Comparison of ENCODE assay signal across 12 mouse cellular contexts in genomic region chr2:45859901-45860331, GRCm38 (mm10).
DNase-seq lines count a peak whose midpoint lies in the region; ATAC-seq and TF ChIP-seq lines count a peak whose summit lies in the region.
"Had no signal": no experiment of that assay in that cellular context is flagged by ENCODE, and none has a peak within 500 bp of the region (broad histone marks: within the 10 kb centered on the region; RNA-seq: fewer than 3 reads in every experiment).

No protein-coding gene starts in this region.

- no peaks in the 10 kb centered on the region for H3K36me3 ChIP-seq in lung, embryonic 14.5 days (ENCODE audit: insufficient read depth)
- H3K36me3 ChIP-seq: hindbrain, embryonic 15.5 days had no signal

- H3K27me3 ChIP-seq in lung, embryonic 14.5 days (ENCODE audit: insufficient read depth, low read length): no peaks in the 10 kb centered on the region
- H3K27me3 ChIP-seq: hindbrain, embryonic 15.5 days had no signal

- intact Hi-C loops in left cerebral cortex, adult 2 months (cut with DNase I): no loop called here

- H3K9me3 ChIP-seq in lung, embryonic 14.5 days (ENCODE audit: low read depth, low read length): no peaks in the 10 kb centered on the region
- H3K9me3 ChIP-seq: hindbrain, embryonic 15.5 days had no signal

- no peak overlapping the region for H3K9ac ChIP-seq in lung, embryonic 14.5 days
- H3K9ac ChIP-seq: hindbrain, embryonic 15.5 days had no signal

- peak; percentile 91 for ATAC-seq in lung, embryonic 14.5 days (ENCODE audit: insufficient read depth)
- ATAC-seq: midbrain, embryonic 16.5 days had no signal

- H3K4me3 ChIP-seq in lung, embryonic 14.5 days (ENCODE audit: low read depth, low read length): no peak overlapping the region
- no peak overlapping the region for H3K4me3 ChIP-seq in left cerebral cortex, adult 2 months
- H3K4me3 ChIP-seq: hindbrain, embryonic 15.5 days had no signal

- 32% methylated on average over 4 of the region's 4 CpGs for WGBS in lung, embryonic 14.5 days

- peaks cover 6% of the 10 kb centered on the region; the same call in 1 of the 2 replicates for H3K4me1 ChIP-seq in lung, embryonic 14.5 days (ENCODE audit: insufficient read depth)
- H3K4me1 ChIP-seq: hindbrain, embryonic 15.5 days had no signal

- TF ChIP-seq CTCF in lung, embryonic 14.5 days (IDR thresholded peaks at IDR 0.05; ENCODE audit: low read depth): no peak
- TF ChIP-seq CTCF in left cerebral cortex, adult 2 months (IDR thresholded peaks at IDR 0.05): no peak

- no peak overlapping the region for H3K27ac ChIP-seq in lung, embryonic 14.5 days (ENCODE audit: low read depth)
- H3K27ac ChIP-seq in left cerebral cortex, adult 2 months: no peak overlapping the region
- H3K27ac ChIP-seq: hindbrain, embryonic 15.5 days had no signal

- no peak overlapping the region for H3K4me2 ChIP-seq in lung, embryonic 14.5 days
- H3K4me2 ChIP-seq: hindbrain, embryonic 15.5 days had no signal

- DNase-seq in heart, adult 18-20 months: peak; percentile 2 to 5
- no peak for DNase-seq in heart, postnatal 4 days
- DNase-seq in Muller cell, postnatal 12 days (ENCODE audit: inconsistent ontology term): peak; percentile 83
- peak; percentile 31 for DNase-seq in fibroblast of lung, adult 2 months (ENCODE audit: low read depth)
- peak; percentile 76 for DNase-seq in lung, embryonic 14.5 days
- no peak for DNase-seq in testis, postnatal 10 days (ENCODE audit: low spot score)
- DNase-seq in left cerebral cortex, adult 2 months (ENCODE audit: extremely low spot score in 1 of 2, low spot score in 2 of 2): no peak
- DNase-seq in frontal cortex, postnatal 14 days (ENCODE audit: low spot score in 2 of 2): no peak
- DNase-seq: gastrocnemius, postnatal 25 days; thymus, postnatal 25 days had no signal

Comparison
In these comparisons a context has a peak if more than half of its experiments do, and no peak if none do; other contexts are left out.
1. DNase-seq: peak in heart, adult 18-20 months (2 of 2), Muller cell, postnatal 12 days (single experiment), fibroblast of lung, adult 2 months (single experiment) and lung, embryonic 14.5 days (single experiment); none in heart, postnatal 4 days (single experiment), testis, postnatal 10 days (single experiment), left cerebral cortex, adult 2 months (0 of 2) and frontal cortex, postnatal 14 days (0 of 2).